Mouse (Mus musculus) kidney, embryonic 15.5 days (tissue): ENCODE data around the gene Necap2. TPM values are rescaled to one million over a fixed set of nuclear protein-coding genes. Genes with fewer than 3 reads are reported as not detected.

Source experiments
- ATAC-seq: fragments of 200-750 bp; cut with Nextera tagmentation; replicated peaks from 2 replicates; pipeline ENCODE4 v1.8.0; 2017; ENCODE audit warnings: moderate TSS enrichment; ENCODE audit not compliant: low FRiP score
- H3K27ac ChIP-seq: fragments of 300-500 bp; sonication (generic); 2 replicates; pipeline ENCODE4 v1.5.1; 2015; ENCODE audit warnings: mild to moderate bottlenecking, inconsistent platforms
- H3K27me3 ChIP-seq: fragments of 300-500 bp; sonication (generic); 2 replicates; pipeline ENCODE4 v1.6.1; 2015; ENCODE audit warnings: inconsistent platforms
- H3K36me3 ChIP-seq: fragments of 300-500 bp; sonication (generic); 2 replicates; pipeline ENCODE4 v1.6.1; 2015; ENCODE audit warnings: inconsistent platforms
- H3K4me1 ChIP-seq: fragments of 300-500 bp; sonication (generic); 2 replicates; pipeline ENCODE4 v1.6.1; 2015; ENCODE audit warnings: inconsistent platforms
- H3K4me2 ChIP-seq: fragments of 300-500 bp; sonication (generic); 2 replicates; pipeline ENCODE4 v1.6.1; 2015; ENCODE audit warnings: moderate library complexity, mild to moderate bottlenecking, inconsistent platforms
- H3K4me3 ChIP-seq: fragments of 300-500 bp; sonication (generic); replicated peaks from 2 replicates; pipeline ENCODE4 v1.5.1; 2015; ENCODE audit warnings: mild to moderate bottlenecking, inconsistent platforms
- H3K9ac ChIP-seq: fragments of 300-500 bp; sonication (generic); 2 replicates; pipeline ENCODE4 v1.6.1; 2015; ENCODE audit warnings: mild to moderate bottlenecking, inconsistent platforms
- H3K9me3 ChIP-seq: fragments of 300-500 bp; sonication (generic); replicated peaks from 2 replicates; pipeline ENCODE4 v1.6.1; 2016; ENCODE audit warnings: inconsistent platforms
- WGBS: fragments of 180-500 bp; shearing (Covaris S2); methylation state at CpG from one replicate; pipeline ENCODE4 v1.1.7; 2015; ENCODE audit warnings: mixed read lengths; 5-methylcytosine and 5-hydroxymethylcytosine counted together
- polyA plus RNA-seq: library from polyadenylated mRNA; unstranded; fragments of >200 nt; fragmentation: Nextera tagmentation; extraction: Ambion mirVana; gene quantifications from 2 replicates; pipeline ENCODE4 v1.2.1, GENCODE M21; 2015

Necap2 gene
- polyA plus RNA-seq, 1 experiment from 2014 or later = 89.4 TPM

GRCm38 (mm10) chr4:141053568-141054161, 24.5 kb downstream of the Necap2 start:
- ATAC-seq = peak; percentile 87
- Histone ChIP-seq H3K4me1 (peaks cover 66% of the 10 kb centered on the region), H3K4me2 (peak overlapping the region; percentile 50), H3K36me3 (peaks cover 34% of the 10 kb centered on the region), H3K27ac (peak overlapping the region; percentile 96), H3K27me3 (no peaks in the 10 kb centered on the region), H3K4me3 (peak overlapping the region; percentile 30), H3K9me3 (no peaks in the 10 kb centered on the region), H3K9ac (peak overlapping the region; percentile 29; the same call in 1 of the 2 replicates)
- 23% methylated on average over 17 of the region's 17 CpGs for WGBS

GRCm38 (mm10) chr4:141053138-141053537, 25.0 kb downstream of the Necap2 start:
- H3K27ac ChIP-seq = peak overlapping the region; percentile 96
- ATAC-seq = no peak; the same call in 1 of the 2 replicates
- 34% methylated on average over 8 of the region's 8 CpGs for WGBS
- H3K4me2 ChIP-seq = peak overlapping the region; percentile 50
- no peaks in the 10 kb centered on the region for H3K27me3 ChIP-seq
- H3K9ac ChIP-seq = peak overlapping the region; percentile 29; the same call in 1 of the 2 replicates
- peak overlapping the region; percentile 30 for H3K4me3 ChIP-seq
- no peaks in the 10 kb centered on the region for H3K9me3 ChIP-seq
- H3K36me3 ChIP-seq = peaks cover 34% of the 10 kb centered on the region
- peaks cover 66% of the 10 kb centered on the region for H3K4me1 ChIP-seq

DNA sequence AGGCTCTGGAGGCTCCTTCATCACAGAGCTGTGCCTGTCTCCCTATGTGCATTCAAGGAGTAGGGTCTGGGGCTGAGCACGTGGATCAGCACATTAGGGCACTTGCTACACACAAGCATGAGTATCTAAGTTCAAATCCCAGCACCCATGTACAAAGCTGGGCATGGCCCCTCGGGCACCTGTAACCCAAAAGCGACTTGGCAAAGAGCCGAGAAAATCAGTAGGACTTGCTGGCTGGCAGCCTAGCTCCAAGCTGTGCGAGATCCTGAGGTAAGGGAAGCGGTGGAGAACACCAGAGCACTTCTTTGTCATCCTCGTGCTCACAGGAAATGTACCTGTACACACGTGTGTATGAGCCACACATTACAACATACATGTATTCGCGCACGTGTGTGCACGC, 25.7 kb downstream of the Necap2 start:
- WGBS = 88% methylated on average over 12 of the region's 12 CpGs
- Histone ChIP-seq H3K4me1 (peaks cover 70% of the 10 kb centered on the region), H3K4me2 (peak overlapping the region; percentile 50), H3K4me3 (peak overlapping the region; percentile 30), H3K27ac (peak overlapping the region; percentile 96), H3K9me3 (no peaks in the 10 kb centered on the region), H3K27me3 (no peaks in the 10 kb centered on the region), H3K9ac (peak overlapping the region; percentile 29; the same call in 1 of the 2 replicates), H3K36me3 (peaks cover 29% of the 10 kb centered on the region)
- ATAC-seq = no peak

- Histone ChIP-seq H3K27ac (peak overlapping the region; percentile 45), H3K4me3 (no peak overlapping the region), H3K4me1 (peaks cover 84% of the 10 kb centered on the region), H3K27me3 (no peaks in the 10 kb centered on the region), H3K9ac (no peak overlapping the region), H3K4me2 (peak overlapping the region; percentile 21; the same call in 1 of the 2 replicates), H3K9me3 (no peaks in the 10 kb centered on the region), H3K36me3 (peaks cover 21% of the 10 kb centered on the region)
- ATAC-seq = 0 out of 2 replicates have a peak, but pooled peaks have one; percentile 10
- WGBS = 30% methylated on average over 4 of the region's 4 CpGs
Observed at GRCm38 (mm10) chr4:141049476-141049835, 28.7 kb downstream of the Necap2 start.

GRCm38 (mm10) chr4:141048810-141049475, 29.2 kb downstream of the Necap2 start:
- ATAC-seq = no peak
- H3K4me2 ChIP-seq = peak overlapping the region; percentile 21; the same call in 1 of the 2 replicates
- H3K4me1 ChIP-seq = peaks cover 81% of the 10 kb centered on the region
- H3K9me3 ChIP-seq = no peaks in the 10 kb centered on the region
- H3K36me3 ChIP-seq = peaks cover 21% of the 10 kb centered on the region
- no peak overlapping the region for H3K4me3 ChIP-seq
- no peaks in the 10 kb centered on the region for H3K27me3 ChIP-seq
- H3K27ac ChIP-seq = peak overlapping the region; percentile 45
- WGBS = 64% methylated on average over 17 of the region's 17 CpGs
- no peak overlapping the region for H3K9ac ChIP-seq

DNA sequence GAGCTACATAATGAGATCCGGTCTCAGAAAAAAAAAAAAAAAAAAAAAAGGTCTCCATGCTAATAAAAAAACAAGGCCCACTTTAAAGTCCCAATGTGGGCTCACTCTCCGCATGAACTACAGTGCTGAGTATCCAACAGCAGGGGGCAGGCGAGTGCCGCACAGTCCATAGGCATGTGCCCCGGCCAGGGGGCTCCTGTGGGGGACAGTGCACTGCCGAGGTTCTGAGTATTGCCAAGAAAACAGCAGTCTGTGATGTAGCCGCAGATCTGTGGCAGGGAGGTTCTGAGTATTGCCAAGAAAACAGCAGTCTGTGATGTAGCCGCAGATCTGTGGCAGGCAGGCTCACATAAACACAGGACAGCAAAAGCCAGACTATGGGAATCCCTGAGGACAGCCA, 33.3 kb downstream of the Necap2 start:
- Histone ChIP-seq H3K9ac (no peak overlapping the region), H3K4me2 (no peak overlapping the region), H3K4me3 (no peak overlapping the region), H3K27me3 (no peaks in the 10 kb centered on the region), H3K4me1 (peaks cover 52% of the 10 kb centered on the region), H3K36me3 (peaks cover 60% of the 10 kb centered on the region), H3K27ac (peak overlapping the region; percentile 70), H3K9me3 (no peaks in the 10 kb centered on the region)
- 0 out of 2 replicates have a peak, but pooled peaks have one; percentile 7 for ATAC-seq
- WGBS = 10% methylated on average over 8 of the region's 8 CpGs

DNA sequence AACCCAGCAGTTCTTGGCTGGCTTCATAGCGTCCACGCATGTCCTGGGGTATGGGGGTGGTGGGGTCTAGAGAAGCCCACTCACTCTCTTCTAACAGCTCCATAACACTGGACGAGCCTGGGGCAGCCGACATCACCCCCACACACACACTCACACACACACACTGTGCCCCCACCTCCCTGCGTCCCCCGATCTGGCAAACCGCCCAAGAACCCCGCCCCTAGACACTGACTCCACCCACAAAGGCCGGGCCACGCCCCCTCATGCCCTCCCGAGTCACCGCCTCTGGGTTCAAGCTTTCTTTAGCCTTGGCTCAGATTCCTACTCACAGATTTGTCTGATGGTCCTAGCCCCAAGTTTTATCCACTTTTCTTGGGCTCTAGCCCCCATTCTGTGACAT, 37.0 kb downstream of the Necap2 start:
- peaks cover 16% of the 10 kb centered on the region for H3K4me1 ChIP-seq
- no peaks in the 10 kb centered on the region for H3K9me3 ChIP-seq
- no peak overlapping the region for H3K9ac ChIP-seq
- ATAC-seq = 0 out of 2 replicates have a peak, but pooled peaks have one; percentile 30
- WGBS = 46% methylated on average over 12 of the region's 12 CpGs
- H3K27ac ChIP-seq = 0 out of 2 replicates have a peak overlapping the region, but pooled peaks have one; percentile 56
- no peaks in the 10 kb centered on the region for H3K27me3 ChIP-seq
- H3K36me3 ChIP-seq = peaks cover 83% of the 10 kb centered on the region
- no peak overlapping the region for H3K4me3 ChIP-seq
- H3K4me2 ChIP-seq = peak overlapping the region; percentile 31; the same call in 1 of the 2 replicates

DNA sequence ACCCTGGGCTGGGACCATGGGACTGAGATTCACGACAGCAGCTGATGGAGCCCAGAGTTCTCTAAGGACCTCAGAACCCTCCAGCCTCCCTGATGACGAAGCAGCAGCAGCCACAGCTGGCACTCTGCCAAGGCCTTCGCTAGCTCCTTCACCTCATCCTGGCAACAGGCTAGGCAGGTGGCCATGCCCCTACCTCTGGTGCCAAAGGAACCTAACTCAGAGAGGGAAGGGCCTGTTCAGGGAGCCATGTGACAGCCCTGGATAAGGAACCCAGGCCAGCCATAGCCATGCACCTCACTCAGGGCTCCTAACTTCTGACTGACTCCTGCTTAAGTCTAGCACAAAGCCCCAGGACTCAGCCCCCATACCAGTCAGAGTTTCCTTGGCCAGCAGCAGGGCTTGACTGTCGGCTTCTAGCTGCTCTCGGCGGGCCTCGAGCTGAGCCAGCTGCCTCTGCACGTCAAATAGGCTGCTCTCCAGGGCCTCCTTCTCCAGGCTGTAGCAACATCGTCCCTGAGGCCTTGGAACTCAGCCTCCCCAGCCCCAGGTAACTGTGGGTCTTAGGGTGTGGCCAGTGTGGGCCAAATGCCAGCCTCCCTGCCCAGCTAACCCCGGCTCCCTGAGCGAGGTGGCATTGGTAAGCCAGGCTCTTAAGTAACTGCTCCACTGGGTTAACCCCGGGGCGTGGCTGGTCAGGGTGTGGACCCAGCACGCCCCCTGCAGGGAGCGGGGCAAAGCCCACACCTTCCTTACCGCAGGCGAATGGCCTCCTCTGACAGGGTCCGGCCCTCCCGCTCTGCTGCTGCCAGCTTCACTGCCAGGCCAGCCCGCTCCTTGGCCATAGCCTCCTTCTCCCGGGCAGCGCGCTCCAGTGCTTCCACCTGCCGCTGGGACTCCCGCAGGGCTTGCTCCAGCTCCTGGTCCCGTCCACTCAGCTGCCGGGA, 44.3 kb downstream of the Necap2 start:
- no peak overlapping the region for H3K4me3 ChIP-seq
- H3K27me3 ChIP-seq = no peaks in the 10 kb centered on the region
- no peak overlapping the region for H3K9ac ChIP-seq
- no peaks in the 10 kb centered on the region for H3K9me3 ChIP-seq
- H3K4me1 ChIP-seq = 0 out of 2 replicates have a peak, but pooled peaks cover 8% of the 10 kb centered on the region
- 0 out of 2 replicates have a peak overlapping the region, but pooled peaks have one; percentile 11 for H3K27ac ChIP-seq
- peaks cover 91% of the 10 kb centered on the region for H3K36me3 ChIP-seq
- 70% methylated on average over 27 of the region's 27 CpGs for WGBS
- no peak overlapping the region for H3K4me2 ChIP-seq
- 0 out of 2 replicates have a peak, but pooled peaks have one; percentile 31 for ATAC-seq

GRCm38 (mm10) chr4:141031733-141032132, 46.4 kb downstream of the Necap2 start:
- H3K36me3 ChIP-seq = peaks cover 92% of the 10 kb centered on the region
- no peak overlapping the region for H3K27ac ChIP-seq
- H3K4me1 ChIP-seq = 0 out of 2 replicates have a peak, but pooled peaks cover 8% of the 10 kb centered on the region
- no peak overlapping the region for H3K4me3 ChIP-seq
- 0 out of 2 replicates have a peak, but pooled peaks have one; percentile 15 for ATAC-seq
- no peak overlapping the region for H3K4me2 ChIP-seq
- 16% methylated on average over 6 of the region's 6 CpGs for WGBS
- H3K27me3 ChIP-seq = no peaks in the 10 kb centered on the region
- H3K9ac ChIP-seq = no peak overlapping the region
- no peaks in the 10 kb centered on the region for H3K9me3 ChIP-seq

DNA sequence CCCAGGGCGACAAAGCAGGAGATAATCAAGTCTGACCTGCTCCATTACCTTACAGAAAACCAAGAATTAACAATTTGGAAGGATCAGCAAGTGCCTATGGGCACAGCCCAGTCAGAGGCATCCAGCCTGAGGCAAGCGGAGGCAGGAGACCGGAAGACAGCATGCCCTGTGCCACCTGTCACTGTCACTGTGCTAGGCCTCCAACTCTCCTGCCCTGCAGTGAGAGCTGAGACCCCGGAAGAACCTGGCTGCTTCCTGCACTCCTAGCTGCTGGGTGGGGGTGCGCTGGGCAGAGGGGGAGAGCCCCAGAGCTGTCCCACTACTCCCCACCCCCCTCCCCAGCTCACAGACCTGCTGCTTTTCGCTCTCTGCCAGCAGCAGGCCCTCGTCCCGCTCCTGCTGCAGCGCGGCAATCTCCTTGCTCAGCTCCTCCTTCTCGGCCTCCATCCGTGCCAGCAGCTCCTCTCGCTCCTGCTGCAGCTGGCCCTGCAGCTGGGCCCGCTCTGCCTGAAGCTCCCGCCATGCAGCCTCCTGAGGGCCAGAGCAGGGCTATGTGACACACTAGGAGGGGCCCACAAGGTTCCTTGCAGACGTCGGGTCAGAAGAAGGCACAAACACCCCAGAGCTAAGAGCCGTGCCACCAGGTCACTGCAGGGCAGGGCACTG, 47.5 kb downstream of the Necap2 start:
- 90% methylated on average over 18 of the region's 18 CpGs for WGBS
- H3K9me3 ChIP-seq = no peaks in the 10 kb centered on the region
- no peak overlapping the region for H3K4me2 ChIP-seq
- ATAC-seq = no peak
- no peak overlapping the region for H3K27ac ChIP-seq
- no peak overlapping the region for H3K4me3 ChIP-seq
- H3K36me3 ChIP-seq = peaks cover 92% of the 10 kb centered on the region
- no peaks in the 10 kb centered on the region for H3K27me3 ChIP-seq
- no peak overlapping the region for H3K9ac ChIP-seq
- 0 out of 2 replicates have a peak, but pooled peaks cover 8% of the 10 kb centered on the region for H3K4me1 ChIP-seq

DNA sequence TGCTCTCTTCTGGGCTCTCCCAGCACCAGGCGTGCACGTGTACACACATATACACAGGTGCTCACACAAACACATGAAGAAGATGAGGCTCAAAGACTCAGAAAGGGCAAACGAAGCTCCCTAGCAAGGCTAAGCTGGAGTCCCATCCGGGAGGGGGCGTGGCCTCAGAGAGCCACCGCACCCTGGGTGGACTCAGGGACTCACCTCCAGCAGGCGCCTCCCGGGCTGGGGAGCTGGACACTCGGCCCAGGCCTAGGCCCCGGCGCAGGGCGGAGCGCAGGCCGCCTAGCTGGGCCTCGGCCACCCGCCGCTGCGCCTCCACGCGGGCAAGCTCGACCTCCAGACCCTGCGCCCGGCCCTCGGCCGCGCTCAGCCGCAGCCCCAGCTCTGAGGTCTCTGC, 53.2 kb downstream of the Necap2 start:
- WGBS = 83% methylated on average over 27 of the region's 27 CpGs
- Histone ChIP-seq H3K4me3 (no peak overlapping the region), H3K36me3 (peaks cover 78% of the 10 kb centered on the region), H3K9me3 (no peaks in the 10 kb centered on the region), H3K27ac (no peak overlapping the region), H3K9ac (no peak overlapping the region), H3K27me3 (no peaks in the 10 kb centered on the region), H3K4me1 (peaks cover 28% of the 10 kb centered on the region), H3K4me2 (no peak overlapping the region)
- no peak for ATAC-seq
